Mouse (Mus musculus): ENCODE results near the gene Man2b1. TPM values are rescaled to one million over a fixed set of nuclear protein-coding genes. Genes with fewer than 3 reads are reported as not detected.

The Man2b1 gene
- polyA plus RNA-seq, 1 experiment from 2014 or later = 45.5 TPM

DNA sequence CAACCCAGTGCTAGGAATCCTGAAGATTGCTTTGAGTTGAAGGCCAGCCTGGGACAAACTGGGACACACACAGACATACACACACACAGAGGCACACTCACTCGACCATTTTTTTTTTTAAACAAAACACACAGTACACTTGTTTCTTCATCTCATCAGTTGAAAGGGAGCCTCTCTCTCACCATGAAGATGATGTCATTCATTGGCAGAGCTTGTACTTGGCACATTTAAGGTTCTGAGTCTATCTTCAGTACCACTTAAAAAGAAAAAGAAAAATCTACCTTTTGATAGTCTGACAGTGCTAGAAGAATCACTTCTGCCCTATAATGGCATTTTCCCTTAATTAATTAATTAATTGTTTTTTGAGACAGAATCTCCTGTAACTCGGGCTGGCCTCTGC, 5.7 kb downstream of the Man2b1 start:
- ATAC-seq = no peak
- no peak for TF ChIP-seq CTCF (IDR thresholded peaks at IDR 0.05)
- no peaks in the 10 kb centered on the region for H3K27me3 ChIP-seq
- ChIA-PET POLR2A (interaction anchor here (1.2 kb wide), 1 partner anchor 9 kb away, joined by 3 read pairs; no protein-coding TSS in a partner anchor), CTCF (no interaction called here)
- DNase-seq (ENCODE audit: low read depth, low spot score) = no peak
- in situ Hi-C loops (cut with MboI; ENCODE audit: low pct_unique_long_range_greater_than_20kb) = no loop called here

DNA sequence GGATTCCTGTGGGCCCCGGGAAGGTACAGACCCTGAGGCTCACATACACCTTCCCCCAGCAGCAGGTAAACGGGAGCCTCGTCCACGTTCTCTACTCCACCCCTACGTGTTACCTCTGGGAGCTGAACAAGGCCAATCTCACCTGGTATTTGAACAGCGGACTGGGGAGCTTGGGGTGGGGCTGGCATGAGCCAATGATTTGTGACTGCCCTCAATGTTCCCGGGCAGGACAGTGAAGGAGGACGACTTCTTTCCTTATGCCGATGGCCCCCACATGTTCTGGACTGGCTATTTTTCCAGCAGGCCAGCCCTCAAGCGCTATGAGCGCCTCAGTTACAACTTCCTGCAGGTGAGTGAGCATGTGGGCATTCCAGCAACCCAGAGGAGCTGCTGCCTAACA, 7.8 kb downstream of the Man2b1 start:
- ChIA-PET CTCF (no interaction called here), POLR2A (no interaction called here)
- no peak for TF ChIP-seq CTCF (IDR thresholded peaks at IDR 0.05)
- DNase-seq (ENCODE audit: low read depth, low spot score) = no peak
- in situ Hi-C loops (cut with MboI; ENCODE audit: low pct_unique_long_range_greater_than_20kb) = no loop called here
- ATAC-seq = no peak
- no peaks in the 10 kb centered on the region for H3K27me3 ChIP-seq

DNA sequence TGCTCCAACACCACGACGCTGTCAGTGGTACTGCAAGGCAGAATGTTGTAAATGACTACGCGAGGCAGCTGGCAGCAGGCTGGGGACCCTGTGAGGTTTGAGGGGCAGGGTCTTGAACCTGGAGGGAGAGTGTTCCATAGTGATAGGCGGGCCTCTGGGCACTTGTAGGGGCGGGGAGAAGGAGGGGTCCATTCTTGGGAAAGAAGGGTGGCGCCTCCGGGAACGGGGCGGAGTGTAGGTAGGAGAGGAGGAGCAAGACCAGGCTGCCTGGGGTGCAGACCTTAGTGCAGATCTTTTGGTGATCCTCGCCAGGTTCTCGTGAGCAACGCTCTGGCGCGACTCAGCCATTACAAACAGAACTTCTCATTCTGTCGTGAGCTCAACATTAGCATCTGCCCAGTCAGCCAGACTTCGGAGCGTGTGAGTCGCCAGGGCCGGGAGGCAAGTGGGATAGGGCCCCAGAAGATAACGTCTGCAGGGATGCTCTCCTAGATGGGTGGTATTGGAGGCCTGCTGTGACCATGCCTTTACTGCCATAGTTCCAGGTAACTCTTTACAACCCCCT, 8.5 kb downstream of the Man2b1 start:
- no peak for TF ChIP-seq CTCF (IDR thresholded peaks at IDR 0.05)
- no peak for DNase-seq (ENCODE audit: low read depth, low spot score)
- in situ Hi-C loops (cut with MboI; ENCODE audit: low pct_unique_long_range_greater_than_20kb) = no loop called here
- ChIA-PET CTCF (no interaction called here), POLR2A (no interaction called here)
- no peaks in the 10 kb centered on the region for H3K27me3 ChIP-seq
- no peak for ATAC-seq

DNA sequence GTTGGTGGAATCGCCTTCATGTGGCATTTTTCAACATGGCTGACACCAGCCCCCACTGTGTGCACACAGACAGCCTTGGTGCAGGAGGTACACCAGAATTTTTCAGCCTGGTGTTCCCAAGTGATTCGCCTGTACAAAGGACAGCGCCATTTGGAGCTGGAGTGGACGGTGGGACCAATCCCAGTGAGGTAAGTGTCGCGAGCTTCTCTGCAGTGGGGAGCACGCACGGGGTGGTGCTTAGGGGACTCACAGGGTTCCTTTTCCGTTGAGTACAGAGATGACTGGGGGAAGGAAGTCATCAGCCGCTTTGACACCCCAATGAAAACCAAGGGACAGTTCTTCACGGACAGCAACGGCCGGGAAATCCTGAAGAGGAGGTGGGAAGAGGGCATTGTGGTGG, 12.0 kb downstream of the Man2b1 start:
- CTCF ChIA-PET = interaction anchor here (1.0 kb wide), 1 partner anchor 13 kb away, joined by 3 read pairs; no protein-coding TSS in a partner anchor

DNA sequence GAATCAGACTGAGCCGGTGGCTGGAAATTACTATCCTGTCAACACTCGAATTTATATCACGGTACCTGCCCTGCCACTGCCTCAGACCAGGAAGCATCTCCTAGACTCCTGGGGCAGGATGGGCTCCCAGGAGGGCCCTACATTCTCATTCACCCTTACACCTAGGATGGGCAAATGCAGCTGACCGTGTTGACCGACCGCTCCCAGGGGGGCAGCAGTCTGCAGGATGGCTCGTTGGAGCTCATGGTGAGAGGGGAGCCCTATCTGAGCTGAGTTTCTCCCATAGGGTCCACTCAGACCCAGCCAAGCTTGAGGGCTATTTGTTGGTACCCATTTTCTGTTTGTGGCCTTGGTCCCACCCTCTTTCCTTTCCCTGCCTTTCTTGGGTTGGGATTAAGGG, 12.5 kb downstream of the Man2b1 start:
- CTCF ChIA-PET = no interaction called here
- no peak for TF ChIP-seq CTCF (IDR thresholded peaks at IDR 0.05)
- H3K27me3 ChIP-seq = no peaks in the 10 kb centered on the region
- POLR2A ChIA-PET = no interaction called here
- ATAC-seq (no peak), DNase-seq (ENCODE audit: low read depth, low spot score) (no peak)
- in situ Hi-C loops (cut with MboI; ENCODE audit: low pct_unique_long_range_greater_than_20kb) = no loop called here

More for the DNA sequence above, 12.0 kb downstream of the Man2b1 start:
- no peak for TF ChIP-seq CTCF (IDR thresholded peaks at IDR 0.05)
- ATAC-seq = no peak
- no peak for DNase-seq (ENCODE audit: low read depth, low spot score)
- H3K27me3 ChIP-seq = no peaks in the 10 kb centered on the region
- in situ Hi-C loops (cut with MboI; ENCODE audit: low pct_unique_long_range_greater_than_20kb) = no loop called here
- POLR2A ChIA-PET = no interaction called here

DNA sequence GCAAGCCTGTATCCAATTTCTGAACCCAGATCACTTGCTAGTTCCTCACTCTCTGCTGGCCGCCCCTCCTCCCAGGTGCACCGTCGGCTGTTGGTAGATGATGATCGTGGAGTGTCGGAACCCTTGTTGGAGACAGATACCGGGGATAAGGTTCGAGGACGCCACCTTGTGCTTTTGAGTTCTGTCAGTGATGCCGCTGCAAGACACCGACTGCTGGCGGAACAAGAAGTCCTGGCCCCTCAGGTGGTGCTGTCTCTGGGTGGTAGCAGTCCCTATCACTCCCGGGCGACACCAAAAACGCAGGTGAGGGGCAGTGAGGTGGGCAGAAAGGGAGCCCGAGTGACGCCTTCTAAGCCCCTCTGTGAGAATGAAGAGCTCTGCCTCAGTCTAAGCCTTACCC, 13.1 kb downstream of the Man2b1 start:
- ATAC-seq = no peak

DNA sequence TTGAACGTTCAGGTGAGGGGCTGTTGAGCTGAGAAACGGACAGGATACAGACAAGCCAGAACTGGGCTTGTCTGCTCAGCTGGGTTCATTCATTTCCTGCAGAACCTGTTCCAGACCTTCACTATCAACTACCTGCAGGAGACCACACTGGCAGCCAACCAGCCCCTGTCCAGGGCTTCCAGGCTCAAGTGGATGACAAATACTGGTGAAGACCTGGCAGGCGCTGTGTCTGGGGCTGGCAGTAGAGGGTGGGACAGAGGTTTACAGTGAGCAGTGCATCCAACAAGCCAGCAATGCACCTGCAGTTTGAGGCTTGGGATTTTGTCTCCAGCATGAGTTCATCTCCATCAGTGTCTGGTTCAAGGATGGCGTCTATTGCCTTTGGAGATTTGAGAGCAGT, 13.8 kb downstream of the Man2b1 start:
- DNase-seq (ENCODE audit: low read depth, low spot score) (no peak), ATAC-seq (no peak)
- in situ Hi-C loops (cut with MboI; ENCODE audit: low pct_unique_long_range_greater_than_20kb) = no loop called here
- no peak for TF ChIP-seq CTCF (IDR thresholded peaks at IDR 0.05)
- H3K27me3 ChIP-seq = no peaks in the 10 kb centered on the region
- CTCF ChIA-PET = no interaction called here
- POLR2A ChIA-PET = no interaction called here

More for the DNA sequence above, 13.1 kb downstream of the Man2b1 start:
- ChIA-PET POLR2A (no interaction called here), CTCF (no interaction called here)
- no peaks in the 10 kb centered on the region for H3K27me3 ChIP-seq
- no peak for TF ChIP-seq CTCF (IDR thresholded peaks at IDR 0.05)
- in situ Hi-C loops (cut with MboI; ENCODE audit: low pct_unique_long_range_greater_than_20kb) = no loop called here
- DNase-seq (ENCODE audit: low read depth, low spot score) = no peak

DNA sequence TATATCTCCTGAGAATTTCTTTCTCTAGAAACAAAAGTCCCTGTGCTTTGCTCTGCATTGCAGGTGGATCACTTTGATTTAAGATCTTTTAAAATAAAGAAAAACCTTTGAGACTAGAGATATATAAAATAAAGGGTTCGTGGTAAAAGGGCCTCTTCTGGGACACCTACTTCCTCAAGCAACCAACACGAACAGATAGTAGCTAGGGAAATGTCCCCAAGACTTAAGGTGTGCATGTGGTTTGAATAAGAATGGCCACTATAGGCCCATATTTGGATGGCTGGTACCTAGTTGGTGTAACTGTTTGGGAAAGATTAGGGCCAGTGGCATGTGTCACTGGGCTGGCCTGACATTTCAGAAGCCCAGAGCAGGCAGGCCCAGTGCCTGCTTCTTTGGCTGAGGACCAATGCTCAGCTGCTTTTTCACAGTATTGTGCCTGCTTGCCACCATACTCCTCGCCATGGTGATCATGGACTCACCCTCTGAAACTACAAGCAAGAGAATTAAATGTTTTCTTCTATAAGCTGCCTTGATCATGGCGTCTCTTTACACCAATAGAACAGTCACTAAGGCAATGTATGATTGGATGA, 17.1 kb downstream of the Man2b1 start:
- DNase-seq (ENCODE audit: low read depth, low spot score) = no peak
- POLR2A ChIA-PET = interaction anchor here (1.0 kb wide), 1 partner anchor 29 kb away, joined by 3 read pairs; the partner anchor contains the start of gene Dhps
- ATAC-seq = no peak
- no peak for TF ChIP-seq CTCF (IDR thresholded peaks at IDR 0.05)
- CTCF ChIA-PET = interaction anchor here (1.1 to 1.3 kb wide), 3 partner anchors 13 to 23 kb away, joined by 3 read pairs; partner anchors contain the start of gene Man2b1
- in situ Hi-C loops (cut with MboI; ENCODE audit: low pct_unique_long_range_greater_than_20kb) = no loop called here
- no peaks in the 10 kb centered on the region for H3K27me3 ChIP-seq

DNA sequence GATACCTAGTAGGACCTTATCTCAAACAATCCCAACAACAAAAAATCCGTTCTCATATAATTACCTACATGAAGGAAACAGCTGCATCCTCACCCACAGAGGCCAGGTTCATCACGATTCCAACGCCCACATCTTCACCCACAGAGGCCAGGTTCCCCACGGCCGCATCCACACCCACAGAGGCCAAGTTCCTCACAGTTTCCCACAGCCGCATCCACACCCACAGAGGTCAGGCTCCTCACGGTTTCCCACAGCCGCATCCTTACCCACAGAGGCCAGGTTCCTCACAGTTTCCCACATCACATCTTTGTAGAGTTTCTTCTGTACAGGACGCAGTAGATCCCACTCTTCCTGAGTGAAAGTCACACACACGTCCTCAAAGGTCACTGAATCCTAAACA, 30.2 kb downstream of the Man2b1 start:
- H3K27me3 ChIP-seq = no peaks in the 10 kb centered on the region
- DNase-seq (ENCODE audit: low read depth, low spot score) = no peak
- in situ Hi-C loops (cut with MboI; ENCODE audit: low pct_unique_long_range_greater_than_20kb) = no loop called here
- ChIA-PET POLR2A (interaction anchor here (0.7 kb wide), 1 partner anchor 15 kb away, joined by 8 read pairs; no protein-coding TSS in a partner anchor), CTCF (no interaction called here)
- no peak for TF ChIP-seq CTCF (IDR thresholded peaks at IDR 0.05)
- no peak for ATAC-seq

DNA sequence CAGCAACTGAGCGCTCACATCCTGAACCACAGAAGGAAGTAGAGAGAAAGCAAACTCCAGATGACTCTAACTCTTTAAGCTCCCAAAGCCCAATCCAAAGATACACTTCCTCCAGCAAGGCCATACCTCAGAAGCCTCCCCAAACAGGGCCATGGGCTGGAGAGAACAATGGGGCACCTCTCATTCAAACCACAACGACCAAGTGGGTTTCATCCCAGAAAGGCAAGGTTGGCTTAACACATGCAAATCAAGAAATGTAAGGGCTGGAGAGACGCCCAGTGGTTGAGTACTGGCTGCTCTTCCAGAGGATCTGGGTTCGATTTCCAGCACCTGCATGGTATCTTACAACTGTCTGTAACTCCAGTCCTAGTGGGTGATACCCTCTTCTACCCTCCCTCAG, 32.4 kb downstream of the Man2b1 start:
- CTCF ChIA-PET = no interaction called here
- POLR2A ChIA-PET = no interaction called here
- ATAC-seq (no peak), DNase-seq (ENCODE audit: low read depth, low spot score) (no peak)
- H3K27me3 ChIP-seq = no peaks in the 10 kb centered on the region
- in situ Hi-C loops (cut with MboI; ENCODE audit: low pct_unique_long_range_greater_than_20kb) = no loop called here
- no peak for TF ChIP-seq CTCF (IDR thresholded peaks at IDR 0.05)

DNA sequence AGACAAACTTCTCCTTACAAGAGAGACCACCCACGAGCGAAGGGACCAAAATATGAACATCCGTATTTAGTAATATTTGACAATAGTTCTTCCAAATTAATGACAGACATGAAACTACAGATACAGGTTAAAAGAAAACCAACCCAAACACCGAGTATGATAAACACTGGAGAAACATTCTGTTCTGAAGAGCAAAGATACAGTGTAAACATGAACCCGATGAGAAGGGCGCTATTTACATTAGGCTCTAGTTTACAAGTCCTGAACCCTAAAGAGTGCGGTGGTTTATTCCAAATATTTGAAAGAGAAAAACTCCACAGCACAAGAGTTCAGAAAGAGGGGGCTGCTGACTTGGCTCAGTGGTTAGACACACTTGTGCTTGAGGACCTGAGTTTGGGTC, 33.9 kb downstream of the Man2b1 start:
- POLR2A ChIA-PET = no interaction called here
- in situ Hi-C loops (cut with MboI; ENCODE audit: low pct_unique_long_range_greater_than_20kb) = no loop called here
- ATAC-seq (no peak), DNase-seq (ENCODE audit: low read depth, low spot score) (no peak)
- CTCF ChIA-PET = no interaction called here
- H3K27me3 ChIP-seq = no peaks in the 10 kb centered on the region
- TF ChIP-seq CTCF (IDR thresholded peaks at IDR 0.05) = no peak

Data from Patski (cell line).